Mouse (Mus musculus) frontal cortex, postnatal 14 days (tissue): ENCODE data around the gene Hsp90ab1.
A peak's percentile ranks its signal among the peaks of the same experiment; 100 is the strongest.

ENCODE experiments used
- DNase-seq, 2 experiments: peaks; one replicate each; pipeline ENCODE4 v3.0.0; 2022; ENCODE audit warnings: low spot score in 2 of 2

Hsp90ab1 gene

DNA sequence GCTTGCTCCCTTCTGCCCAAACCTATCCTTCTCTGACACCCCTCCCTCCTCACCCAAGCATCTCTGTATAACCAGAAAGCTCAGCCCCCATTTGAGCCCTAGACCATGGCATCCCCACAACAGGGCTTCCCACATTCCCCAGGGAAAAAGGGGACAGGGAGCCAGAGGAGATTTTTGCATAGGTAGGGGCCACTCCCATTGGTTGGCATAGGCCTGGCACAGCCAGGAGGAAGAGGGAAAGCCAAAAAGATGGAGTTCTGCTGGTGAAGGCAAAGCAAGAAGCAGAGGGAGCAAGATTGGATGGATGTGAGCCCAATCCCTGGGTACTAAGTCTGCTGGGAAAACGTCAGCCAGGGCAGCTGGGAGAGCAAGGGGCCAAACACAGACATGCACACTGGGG is 30.0 kb downstream of the Hsp90ab1 start:
- DNase-seq = no peak

GRCm38 (mm10) chr17:45542705-45543104 is 30.4 kb downstream of the Hsp90ab1 start:
- DNase-seq = no peak

GRCm38 (mm10) chr17:45542129-45542528 is 30.9 kb downstream of the Hsp90ab1 start:
- DNase-seq = no peak

DNA sequence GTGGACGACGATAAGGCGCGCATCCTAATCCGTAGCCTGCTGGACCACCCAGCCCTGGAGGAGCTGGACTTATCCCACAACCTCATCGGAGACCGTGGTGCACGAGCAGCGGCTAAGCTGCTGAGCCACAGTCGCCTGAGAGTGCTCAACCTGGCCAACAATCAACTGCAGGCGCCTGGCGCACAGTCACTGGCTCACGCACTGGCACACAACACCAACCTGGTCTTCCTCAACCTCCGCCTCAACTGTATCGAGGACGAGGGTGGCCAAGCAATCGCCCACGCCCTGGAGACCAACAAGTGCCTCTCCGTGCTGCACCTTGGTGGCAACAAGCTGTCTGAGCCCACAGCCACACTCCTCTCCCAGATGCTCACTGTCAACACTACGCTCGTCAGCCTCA is 33.4 kb downstream of the Hsp90ab1 start:
- no peak for DNase-seq

DNA sequence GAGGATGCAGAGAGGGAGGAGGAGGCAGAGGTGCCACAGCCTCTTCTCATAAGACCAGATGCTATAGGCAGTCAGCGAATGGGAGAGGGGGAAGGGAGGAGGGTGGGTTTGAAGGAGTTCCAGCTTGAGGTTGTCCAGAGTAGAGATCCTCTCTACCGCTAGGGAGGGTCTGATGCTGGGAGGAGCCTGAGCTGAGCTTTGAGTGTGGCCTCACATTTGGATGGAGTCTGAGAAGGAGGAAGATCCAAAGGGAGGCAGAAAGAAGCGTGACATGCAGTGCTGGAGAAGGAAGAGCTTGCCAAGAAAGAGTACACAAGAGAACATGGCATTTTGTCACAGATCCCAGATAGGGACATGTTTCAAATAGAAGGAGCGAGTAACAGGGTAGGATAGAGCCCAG is 34.7 kb downstream of the Hsp90ab1 start:
- DNase-seq = no peak

- no peak for DNase-seq
These were observed 36.8 kb downstream of the Hsp90ab1 start for GRCm38 (mm10) chr17:45536264-45536663.

GRCm38 (mm10) chr17:45532896-45533295 is 40.2 kb downstream of the Hsp90ab1 start:
- no peak for DNase-seq

GRCm38 (mm10) chr17:45530346-45530782 is 42.7 kb downstream of the Hsp90ab1 start:
- peak in 1 of 2 experiments; percentile 67 for DNase-seq

DNA sequence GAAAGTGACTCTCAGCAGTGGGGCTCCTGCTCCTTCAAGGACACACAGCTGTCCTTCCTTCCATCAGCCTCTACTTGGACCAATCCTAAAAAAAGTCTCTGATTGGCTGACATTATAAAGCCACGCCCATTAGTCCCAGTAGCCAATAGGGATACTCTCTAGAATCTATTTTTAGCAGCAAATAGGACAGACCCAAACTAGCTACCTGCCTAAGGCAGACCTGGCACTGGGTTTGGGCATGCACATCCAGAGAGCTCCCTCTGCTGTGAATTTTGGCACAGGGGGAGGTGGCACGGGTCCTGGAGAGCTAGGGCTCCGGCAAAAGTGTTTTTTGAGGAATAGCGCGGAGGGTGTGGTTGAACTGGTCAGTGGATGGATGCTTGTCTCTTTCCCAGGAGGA is 46.5 kb downstream of the Hsp90ab1 start:
- no peak for DNase-seq

- DNase-seq = no peak
These were observed 48.1 kb downstream of the Hsp90ab1 start for GRCm38 (mm10) chr17:45524961-45525360.

GRCm38 (mm10) chr17:45523263-45523662 is 49.8 kb downstream of the Hsp90ab1 start, which contains the start of gene Tcte1:
Gene Tcte1 (plus strand): TSS chr17:45523434.
- DNase-seq = no peak

GRCm38 (mm10) chr17:45520136-45520535 is 52.9 kb downstream of the Hsp90ab1 start:
- no peak for DNase-seq

DNA sequence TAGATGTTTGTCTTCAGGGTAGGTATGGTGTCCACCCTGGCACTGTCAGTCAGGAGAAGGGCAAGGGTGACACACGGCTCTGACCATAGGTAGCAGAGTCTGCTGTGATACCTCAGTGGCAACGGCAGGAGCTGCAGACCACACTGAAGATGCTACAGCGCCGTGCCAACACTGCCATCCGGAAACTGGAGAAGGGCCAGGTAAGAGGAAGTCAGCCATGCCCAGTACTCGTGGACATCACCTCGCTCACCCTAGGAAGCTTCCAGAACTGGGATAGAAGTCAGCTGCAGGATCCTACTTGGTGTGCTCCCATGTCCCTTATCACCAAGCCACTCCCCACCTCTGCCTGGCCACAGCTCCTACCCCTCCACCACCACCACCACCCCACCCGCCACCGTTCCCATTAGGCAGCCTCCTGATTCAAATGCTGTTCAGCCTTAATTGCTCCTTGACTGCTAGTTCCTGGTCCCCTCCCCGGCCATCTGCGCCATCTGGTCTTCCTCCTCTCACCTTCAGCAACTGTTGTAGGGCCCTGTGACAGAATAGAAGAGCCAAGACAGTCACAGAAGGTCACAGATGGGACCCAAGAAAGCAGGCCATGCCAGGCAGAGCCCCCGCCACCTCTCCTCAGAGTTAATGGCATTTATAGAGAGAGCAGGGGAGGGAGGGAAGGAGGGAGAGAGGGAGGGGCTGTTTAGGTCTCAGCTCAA is 54.1 kb downstream of the Hsp90ab1 start:
- no peak for DNase-seq
